Mouse (Mus musculus) erythroblast, embryonic 14.5 days (primary cell): Measurements from ENCODE around the gene Dazap1.

ENCODE experiments used
- GATA1 ChIP-seq: IDR thresholded peaks from 2 replicates; pipeline ENCODE4 v1.6.1; 2012; ENCODE audit warnings: low read length, inconsistent platforms, mixed read lengths
- TAL1 ChIP-seq: IDR thresholded peaks from 3 replicates; pipeline ENCODE4 v1.6.1; 2012; ENCODE audit warnings: low read length, inconsistent platforms, mixed read lengths

DNA sequence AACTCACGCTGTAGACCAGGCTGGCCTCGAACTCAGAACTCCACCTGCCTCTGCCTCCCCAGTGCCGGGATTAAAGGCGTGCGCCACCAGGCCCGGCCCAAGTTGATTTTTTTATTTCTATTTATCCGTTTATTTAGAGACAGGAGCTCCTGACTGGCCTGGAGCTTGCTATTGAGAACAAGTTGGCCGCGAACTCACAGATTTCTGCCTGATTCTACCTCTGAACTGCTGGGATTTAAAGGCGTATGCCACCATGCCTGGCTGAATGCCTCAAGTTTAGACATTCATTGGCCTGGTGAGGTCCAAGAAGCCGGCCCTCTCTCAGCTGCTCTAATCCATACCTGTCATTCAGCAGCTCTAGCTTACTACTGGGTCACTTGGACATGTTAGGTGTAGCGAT is 883 bp downstream of the Dazap1 start:
- no peak for TF ChIP-seq GATA1
- TF ChIP-seq TAL1, result no peak
